Mouse (Mus musculus) frontal cortex, adult 2 months (tissue): ENCODE results near the gene Ptgds. TPM values are rescaled to one million over a fixed set of nuclear protein-coding genes. Genes with fewer than 3 reads are reported as not detected.

Source experiments
- DNase-seq, 2 experiments: peaks; one replicate each; pipeline ENCODE4 v3.0.0; 2022; ENCODE audit warnings: low spot score in 1 of 2; ENCODE audit errors: extremely low spot score in 1 of 2
- polyA plus RNA-seq: library from polyadenylated mRNA; depleted of rRNA; stranded (reverse); fragments of >200 nt; gene quantifications from 2 replicates; pipeline ENCODE4 v1.2.3, GENCODE M21; 2012; rRNA removed

The Ptgds gene
- polyA plus RNA-seq, 1 experiment: 2,926 TPM

GRCm38 (mm10) chr2:25417426-25417825 lies 52.4 kb downstream of the Ptgds start:
- DNase-seq: no peak

Other genes with a start within 250 kb of the Ptgds start
- 499 and 548 TPM in 2 replicates for gene Tubb4b, start 245.3 kb downstream of the Ptgds start, polyA plus RNA-seq
- 0.08 and 0.15 TPM in 2 replicates for gene Slc34a3, start 235.7 kb downstream of the Ptgds start, polyA plus RNA-seq
- not detected in 2 replicates for gene Rnf224, start 233.3 kb downstream of the Ptgds start, polyA plus RNA-seq
- 248 and 300 TPM in 2 replicates for gene Rnf208, start 227.8 kb downstream of the Ptgds start, polyA plus RNA-seq
- 0.24 and 0.53 TPM in 2 replicates for gene Cysrt1, start 227.6 kb downstream of the Ptgds start, polyA plus RNA-seq
- gene AL732309.1, start 223.2 kb downstream of the Ptgds start, polyA plus RNA-seq: 15.8 and 16.4 TPM in 2 replicates
- 29.8 and 31.1 TPM in 2 replicates for gene Tmem203, start 214.6 kb downstream of the Ptgds start, polyA plus RNA-seq
- 13.5 and 18.9 TPM in 2 replicates for gene Tprn, start 207.4 kb downstream of the Ptgds start, polyA plus RNA-seq
- 75.4 and 86.0 TPM in 2 replicates for gene Ssna1, start 197.6 kb downstream of the Ptgds start, polyA plus RNA-seq
- 69.9 and 79.0 TPM in 2 replicates for gene Anapc2, start 197.6 kb downstream of the Ptgds start, polyA plus RNA-seq
- not detected in 2 replicates for gene Tmem210, start 181.9 kb downstream of the Ptgds start, polyA plus RNA-seq
- 0.15 TPM in 1 of 2 replicates, not detected in the other for gene Lrrc26, start 180.1 kb downstream of the Ptgds start, polyA plus RNA-seq
- 313 and 325 TPM in 2 replicates for gene Grin1, start 150.9 kb downstream of the Ptgds start, polyA plus RNA-seq
- gene Man1b1, start 137.7 kb downstream of the Ptgds start, polyA plus RNA-seq: 31.1 and 31.8 TPM in 2 replicates
- 62.5 and 63.9 TPM in 2 replicates for gene Dpp7, start 113.7 kb downstream of the Ptgds start, polyA plus RNA-seq
- 15.0 and 17.9 TPM in 2 replicates for gene Uap1l1, start 104.4 kb downstream of the Ptgds start, polyA plus RNA-seq
- gene Sapcd2, start 97.7 kb downstream of the Ptgds start, polyA plus RNA-seq: 3.9 and 5.3 TPM in 2 replicates
- gene Entpd2, start 74.2 kb downstream of the Ptgds start, polyA plus RNA-seq: 14.1 and 19.3 TPM in 2 replicates
- gene Npdc1, start 70.7 kb downstream of the Ptgds start, polyA plus RNA-seq: 383 and 426 TPM in 2 replicates
- gene Fut7, start 46.8 kb downstream of the Ptgds start, polyA plus RNA-seq: 0.40 and 0.67 TPM in 2 replicates
- gene Abca2, start 41.3 kb downstream of the Ptgds start, polyA plus RNA-seq: 107 TPM in 2 replicates
- gene Clic3, start 13.2 kb downstream of the Ptgds start, polyA plus RNA-seq: 0.42 and 1.4 TPM in 2 replicates
- 110 and 114 TPM in 2 replicates for gene Paxx, start 9.0 kb downstream of the Ptgds start, polyA plus RNA-seq
- gene Lcn12, start 23.9 kb upstream of the Ptgds start, polyA plus RNA-seq: not detected in 2 replicates
- gene Fbxw5, start 30.7 kb upstream of the Ptgds start, polyA plus RNA-seq: 64.7 and 72.3 TPM in 2 replicates
- 2.5 and 2.8 TPM in 2 replicates for gene C8g, start 31.7 kb upstream of the Ptgds start, polyA plus RNA-seq
- 8.1 and 9.1 TPM in 2 replicates for gene Traf2, start 76.9 kb upstream of the Ptgds start, polyA plus RNA-seq
- 287 and 289 TPM in 2 replicates for gene Edf1, start 87.8 kb upstream of the Ptgds start, polyA plus RNA-seq
- 2.1 and 2.5 TPM in 2 replicates for gene Mamdc4, start 104.8 kb upstream of the Ptgds start, polyA plus RNA-seq
- 134 and 161 TPM in 2 replicates for gene Phpt1, start 105.2 kb upstream of the Ptgds start, polyA plus RNA-seq
- gene Ajm1, start 111.7 kb upstream of the Ptgds start, polyA plus RNA-seq: 114 and 122 TPM in 2 replicates
- 130 and 148 TPM in 2 replicates for gene Rabl6, start 138.5 kb upstream of the Ptgds start, polyA plus RNA-seq
- gene Ccdc183, start 147.6 kb upstream of the Ptgds start, polyA plus RNA-seq: 0.06 TPM in 1 of 2 replicates, not detected in the other
- gene Tmem141, start 152.0 kb upstream of the Ptgds start, polyA plus RNA-seq: 66.7 and 72.2 TPM in 2 replicates
- 0.17 and 0.28 TPM in 2 replicates for gene Fcna, start 158.0 kb upstream of the Ptgds start, polyA plus RNA-seq
- gene Lcn8, start 183.1 kb upstream of the Ptgds start, polyA plus RNA-seq: not detected in 2 replicates
- not detected in 2 replicates for gene Lcn5, start 187.9 kb upstream of the Ptgds start, polyA plus RNA-seq
- not detected in 2 replicates for gene Lcn6, start 206.7 kb upstream of the Ptgds start, polyA plus RNA-seq
- not detected in 2 replicates for gene Lcn10, start 212.7 kb upstream of the Ptgds start, polyA plus RNA-seq
- gene Obp2a, start 230.0 kb upstream of the Ptgds start, polyA plus RNA-seq: not detected in 2 replicates
- gene Bmyc, start 236.7 kb upstream of the Ptgds start, polyA plus RNA-seq: 107 and 127 TPM in 2 replicates